Mouse (Mus musculus) brain, embryonic 14.5 days (tissue): ENCODE data around the gene Klf3.

Experiments
- CTCF ChIP-seq: fragments of 200-500 bp; IDR thresholded peaks from 2 replicates; pipeline ENCODE4 v1.5.1; 2012; ENCODE audit warnings: inconsistent platforms, mild to moderate bottlenecking, moderate library complexity, borderline replicate concordance; ENCODE audit not compliant: insufficient read depth, insufficient read length; ENCODE audit errors: extremely low read depth
- POLR2A ChIP-seq: fragments of 200-500 bp; IDR thresholded peaks from 2 replicates; pipeline ENCODE4 v1.6.1; 2012; ENCODE audit warnings: mild to moderate bottlenecking, inconsistent platforms, borderline replicate concordance; ENCODE audit not compliant: poor library complexity, insufficient read depth, insufficient read length, severe bottlenecking; ENCODE audit errors: extremely low read depth

DNA sequence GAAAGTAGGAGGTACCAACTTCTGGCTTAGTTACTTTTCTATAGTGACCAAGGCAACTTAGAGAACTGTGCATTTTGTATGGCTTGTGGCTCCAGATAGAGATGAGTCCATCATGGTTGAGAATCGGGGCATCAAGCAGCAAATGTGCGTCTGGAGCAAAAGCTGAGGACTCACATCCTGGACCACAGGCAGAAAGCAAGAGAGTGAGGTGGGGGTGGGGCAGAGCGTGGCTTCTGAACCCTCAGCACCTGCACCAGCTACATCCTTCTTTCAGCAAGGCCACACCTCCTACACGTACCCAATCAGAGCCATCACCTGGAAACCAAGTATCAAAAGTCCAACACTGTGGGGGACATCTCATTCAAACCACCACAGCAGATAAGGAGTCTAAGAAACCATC is 40.9 kb upstream of the Klf3 start:
- no peak for TF ChIP-seq CTCF
- no peak for TF ChIP-seq POLR2A
